Mouse (Mus musculus) kidney, adult 9 months (tissue): ENCODE measurements around the gene Vmn1r224.
A peak's percentile ranks its signal among the peaks of the same experiment; 100 is the strongest.

ENCODE experiments used
- DNase-seq: peaks from one replicate; pipeline ENCODE4 v3.0.0; 2022

Vmn1r224 gene

GRCm38 (mm10) chr17:20413846-20414245 lies at the start of gene Vmn1r224:
Vmn1r224 (plus strand) TSS chr17:20414146.
- DNase-seq = no peak

DNA sequence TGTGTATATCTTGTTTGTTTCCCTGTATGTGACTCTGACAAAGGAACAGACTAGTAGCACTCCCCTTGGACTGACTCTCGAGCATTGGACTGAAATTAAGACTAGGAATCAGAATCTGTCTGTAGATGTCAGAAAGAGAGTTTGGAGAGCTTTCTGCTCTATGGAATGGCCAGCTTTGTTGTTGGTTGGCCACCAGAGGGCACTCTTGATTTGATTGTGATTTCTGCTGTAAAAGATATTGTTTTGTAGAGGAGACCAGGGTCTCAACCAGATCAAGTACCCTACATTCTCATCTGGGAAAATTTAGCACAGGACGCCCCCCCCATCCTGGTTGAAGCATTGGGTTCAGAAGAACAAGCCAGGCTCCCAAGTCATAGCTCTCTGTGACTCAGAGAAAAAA lies 14.8 kb upstream of the Vmn1r224 start:
- peak; percentile 5 for DNase-seq

GRCm38 (mm10) chr17:20439263-20439662 lies 25.3 kb downstream of the Vmn1r224 start:
- no peak for DNase-seq

- DNase-seq = no peak
Observed at GRCm38 (mm10) chr17:20473311-20473710, 59.4 kb downstream of the Vmn1r224 start.
